Mouse (Mus musculus): ENCODE measurements at regions not wholly inside any gene's neighbourhood (a gene's known extent, or its start where the extent isn't known, plus 50 kb on each side); places are given as distances from the start of the nearest gene placed in this dataset.

- in situ Hi-C loops (cut with MboI; ENCODE audit: low sequenced_read_pairs) = loop anchor here (10.0 kb wide), 1 partner anchor 178 kb away; the partner anchor contains the start of gene Alk
Measured at GRCm38 (mm10) chr17:72782775-72783174, 53.5 kb upstream of the Ypel5 start.

GRCm38 (mm10) chr17:72781786-72782185, 54.5 kb upstream of the Ypel5 start:
- in situ Hi-C loops (cut with MboI; ENCODE audit: low sequenced_read_pairs) = loop anchor here (10.0 kb wide), 1 partner anchor 177 kb away; the partner anchor contains the start of gene Alk

- in situ Hi-C loops (cut with MboI; ENCODE audit: low sequenced_read_pairs) = no loop called here
Measured at GRCm38 (mm10) chr17:72768266-72768665, 68.0 kb upstream of the Ypel5 start.

GRCm38 (mm10) chr17:72760937-72761336, 75.3 kb upstream of the Ypel5 start:
- in situ Hi-C loops (cut with MboI; ENCODE audit: low sequenced_read_pairs) = no loop called here

- in situ Hi-C loops (cut with MboI; ENCODE audit: low sequenced_read_pairs) = no loop called here
Measured at GRCm38 (mm10) chr17:72746411-72746810, 89.8 kb upstream of the Ypel5 start.

GRCm38 (mm10) chr17:72733006-72733405, 103.2 kb upstream of the Ypel5 start:
- in situ Hi-C loops (cut with MboI; ENCODE audit: low sequenced_read_pairs) = no loop called here

- in situ Hi-C loops (cut with MboI; ENCODE audit: low sequenced_read_pairs) = no loop called here
Measured at GRCm38 (mm10) chr17:72731691-72732090, 104.6 kb upstream of the Ypel5 start.

- in situ Hi-C loops (cut with MboI; ENCODE audit: low sequenced_read_pairs) = no loop called here
Measured at GRCm38 (mm10) chr17:72731175-72731574, 105.1 kb upstream of the Ypel5 start.

- in situ Hi-C loops (cut with MboI; ENCODE audit: low sequenced_read_pairs) = no loop called here
Measured at GRCm38 (mm10) chr17:72720753-72721152, 115.5 kb upstream of the Ypel5 start.

GRCm38 (mm10) chr17:72719618-72720017, 115.2 kb upstream of the Alk start:
- in situ Hi-C loops (cut with MboI; ENCODE audit: low sequenced_read_pairs) = no loop called here

GRCm38 (mm10) chr17:72691630-72692029, 87.2 kb upstream of the Alk start:
- in situ Hi-C loops (cut with MboI; ENCODE audit: low sequenced_read_pairs) = no loop called here

- in situ Hi-C loops (cut with MboI; ENCODE audit: low sequenced_read_pairs) = no loop called here
Measured at GRCm38 (mm10) chr17:72689606-72690005, 85.2 kb upstream of the Alk start.

GRCm38 (mm10) chr17:72688800-72689199, 84.4 kb upstream of the Alk start:
- in situ Hi-C loops (cut with MboI; ENCODE audit: low sequenced_read_pairs) = no loop called here

GRCm38 (mm10) chr17:72674658-72675057, 70.2 kb upstream of the Alk start:
- in situ Hi-C loops (cut with MboI; ENCODE audit: low sequenced_read_pairs) = no loop called here

- in situ Hi-C loops (cut with MboI; ENCODE audit: low sequenced_read_pairs) = no loop called here
Measured at GRCm38 (mm10) chr17:72672010-72672409, 67.6 kb upstream of the Alk start.

GRCm38 (mm10) chr17:72666961-72667360, 62.5 kb upstream of the Alk start:
- in situ Hi-C loops (cut with MboI; ENCODE audit: low sequenced_read_pairs) = no loop called here

GRCm38 (mm10) chr17:72661678-72662077, 57.3 kb upstream of the Alk start:
- in situ Hi-C loops (cut with MboI; ENCODE audit: low sequenced_read_pairs) = no loop called here

- in situ Hi-C loops (cut with MboI; ENCODE audit: low sequenced_read_pairs) = no loop called here
Measured at GRCm38 (mm10) chr17:72658744-72659143, 54.3 kb upstream of the Alk start.

- in situ Hi-C loops (cut with MboI; ENCODE audit: low sequenced_read_pairs) = no loop called here
Measured at GRCm38 (mm10) chr17:72657826-72658225, 53.4 kb upstream of the Alk start.

Measured in CH12F3 (cell line).